Mouse (Mus musculus) kidney, postnatal 4 days (tissue): Measurements from ENCODE around the gene Pkd2l1.

Experiments
- DNase-seq, 2 experiments: peaks; one replicate each; pipeline ENCODE4 v3.0.0; 2021; ENCODE audit warnings: mixed read lengths in 2 of 2

Pkd2l1 gene

GRCm38 (mm10) chr19:44192342-44192741 is at the start of gene Pkd2l1:
Pkd2l1 (minus strand) TSS chr19:44192442.
- no peak for DNase-seq

DNA sequence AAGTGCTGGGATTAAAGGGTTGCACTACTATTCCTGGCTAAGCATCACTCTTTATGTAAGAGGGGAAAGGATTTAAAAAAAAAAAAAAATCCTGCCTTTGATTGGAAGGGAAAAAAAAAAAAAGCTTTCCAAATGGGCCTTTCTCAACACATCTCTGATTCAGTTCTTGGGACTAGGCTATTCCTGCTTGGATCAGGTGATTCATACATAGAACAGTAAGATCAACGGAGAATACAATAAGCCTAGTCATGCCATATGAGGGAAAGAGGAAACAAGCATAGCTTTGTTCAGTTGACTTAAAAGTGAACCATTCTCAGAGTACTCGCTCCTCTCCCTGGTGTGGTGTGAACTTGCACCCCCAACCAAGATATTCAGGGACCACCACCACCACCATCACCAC is 46.7 kb upstream of the Pkd2l1 start:
- DNase-seq, result no peak

- no peak for DNase-seq
These were observed 45.3 kb upstream of the Pkd2l1 start for GRCm38 (mm10) chr19:44237471-44238006.

DNA sequence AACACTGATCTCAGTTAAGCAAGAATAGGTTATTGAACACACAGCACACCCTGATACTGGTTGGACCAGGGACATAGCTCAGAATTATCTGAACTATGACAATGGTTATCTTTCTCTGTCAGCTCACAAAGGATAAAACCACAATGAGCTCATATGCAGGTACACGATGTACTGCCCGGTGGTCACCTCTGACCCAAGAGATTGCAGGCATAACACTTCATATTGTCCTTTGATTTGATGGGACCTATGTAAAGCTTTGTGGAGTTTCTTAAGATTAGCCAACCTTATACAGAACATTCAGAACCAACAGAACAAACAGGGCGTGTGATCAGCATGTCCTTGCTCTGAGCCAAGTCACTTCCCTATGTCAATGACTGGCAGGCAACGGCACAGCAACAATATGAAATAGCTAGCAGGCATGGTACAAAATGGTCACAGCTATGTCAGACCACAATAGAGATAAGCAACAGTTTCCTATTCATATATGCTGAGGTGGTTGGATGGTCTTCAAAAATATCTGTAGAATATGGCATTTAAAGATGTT is 39.4 kb upstream of the Pkd2l1 start:
- DNase-seq, result no peak

- no peak for DNase-seq
These were observed 38.0 kb upstream of the Pkd2l1 start for GRCm38 (mm10) chr19:44230212-44230611.

GRCm38 (mm10) chr19:44229776-44230175 is 37.5 kb upstream of the Pkd2l1 start:
- DNase-seq, result no peak

GRCm38 (mm10) chr19:44225728-44226127 is 33.5 kb upstream of the Pkd2l1 start:
- DNase-seq, result no peak

- no peak for DNase-seq
These were observed 25.8 kb upstream of the Pkd2l1 start for GRCm38 (mm10) chr19:44217958-44218525.

DNA sequence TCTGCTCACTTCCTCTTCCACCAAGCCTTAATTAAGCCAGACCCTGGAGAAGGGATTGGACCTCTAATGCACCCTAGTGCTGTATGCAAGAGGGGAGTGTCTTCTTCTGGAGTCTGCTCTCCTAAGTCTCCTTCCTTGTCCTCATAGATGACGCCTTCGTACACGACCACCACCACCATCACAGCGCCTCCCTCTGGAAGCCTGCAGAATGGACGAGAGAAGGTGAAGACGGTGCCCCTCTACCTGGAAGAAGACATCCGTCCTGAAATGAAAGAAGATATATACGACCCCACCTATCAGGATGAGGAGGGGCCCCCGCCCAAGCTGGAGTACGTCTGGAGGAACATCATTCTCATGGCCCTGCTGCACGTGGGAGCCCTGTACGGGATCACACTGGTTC is 23.0 kb upstream of the Pkd2l1 start:
- no peak for DNase-seq

DNA sequence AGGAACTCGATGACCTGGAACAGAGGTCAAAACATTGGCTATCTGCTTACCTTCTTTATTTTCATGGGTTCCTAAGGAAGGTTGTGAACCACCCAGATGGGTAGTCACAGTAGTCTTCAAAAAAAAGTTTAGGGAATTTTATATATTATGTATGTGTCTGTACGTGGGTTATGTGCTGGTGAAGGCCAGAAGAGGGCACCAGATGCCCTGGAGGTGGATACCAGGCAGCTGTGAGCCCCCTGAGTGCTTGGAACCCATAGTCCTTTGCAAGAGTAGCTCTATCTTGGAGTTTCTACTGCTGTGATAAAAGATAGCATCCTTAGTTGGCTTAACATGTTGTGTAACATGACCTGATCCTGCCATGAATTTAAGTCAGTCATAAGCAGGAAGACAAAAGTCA is 14.8 kb upstream of the Pkd2l1 start:
- DNase-seq, result no peak

GRCm38 (mm10) chr19:44203015-44203564 is 10.8 kb upstream of the Pkd2l1 start, which contains the start of gene Scd3:
Scd3 (plus strand) TSS chr19:44203269.
- no peak for DNase-seq

DNA sequence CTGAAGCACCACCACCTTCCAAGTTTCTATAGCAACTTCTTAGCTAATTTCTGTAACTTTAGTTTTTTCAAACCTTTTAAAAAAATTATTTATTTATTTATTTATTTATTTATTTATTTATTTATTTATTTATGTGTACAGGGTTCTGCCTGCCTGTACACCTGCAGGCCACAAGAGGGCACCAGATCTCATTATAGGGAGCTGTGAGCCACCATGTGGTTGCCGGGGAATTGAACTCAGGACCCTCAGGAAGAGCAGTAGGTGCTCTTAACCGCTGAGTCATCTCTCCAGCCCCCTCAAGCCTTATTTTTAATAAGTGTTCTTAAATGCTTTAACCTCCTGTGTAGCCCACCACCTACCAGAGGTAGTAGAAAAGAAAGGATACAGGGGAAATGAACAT is 6.7 kb upstream of the Pkd2l1 start:
- DNase-seq, result peak; percentile 20 to 40

GRCm38 (mm10) chr19:44198494-44198893 is 6.3 kb upstream of the Pkd2l1 start:
- DNase-seq, result no peak

DNA sequence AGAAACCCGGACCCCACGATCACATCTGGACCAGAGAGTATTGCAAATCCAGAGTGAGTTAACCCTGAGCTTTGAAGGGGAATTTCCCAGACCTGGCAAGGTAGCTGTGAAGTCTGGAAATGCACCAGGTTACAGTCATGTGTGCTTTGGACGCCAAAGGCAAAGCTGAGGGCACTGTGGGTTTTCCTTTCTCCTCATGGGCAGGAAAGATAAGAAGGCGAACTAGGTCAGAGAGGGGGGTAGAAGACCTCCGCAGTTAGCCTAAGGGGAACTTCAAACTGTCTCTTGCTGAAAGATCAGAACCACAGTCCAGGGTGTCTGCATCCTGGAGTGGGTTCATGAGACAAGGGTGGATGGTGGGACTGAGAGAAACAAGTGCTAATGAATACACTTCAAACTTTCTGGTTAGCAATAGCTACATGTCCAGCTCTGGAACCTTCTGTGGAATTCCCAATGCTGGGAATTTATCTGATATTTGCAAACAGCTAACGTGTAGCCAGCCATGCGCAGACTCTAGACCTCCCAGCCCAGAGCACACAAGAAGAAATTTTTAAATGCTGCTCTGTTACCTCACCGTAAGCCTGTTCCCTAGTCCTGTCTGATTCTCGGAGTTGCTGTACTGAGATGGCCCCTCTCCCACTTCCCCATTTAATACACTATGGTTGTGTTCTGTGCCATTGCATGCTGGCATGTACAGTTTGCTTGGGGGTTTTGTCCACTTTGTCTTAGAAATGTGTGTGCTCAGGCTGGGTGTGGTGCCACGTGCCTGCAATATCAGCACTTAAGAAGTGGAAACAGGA is 5.0 kb upstream of the Pkd2l1 start:
- DNase-seq, result no peak

GRCm38 (mm10) chr19:44195138-44195537 is 2.9 kb upstream of the Pkd2l1 start:
- DNase-seq, result peak; percentile 85 to 86

DNA sequence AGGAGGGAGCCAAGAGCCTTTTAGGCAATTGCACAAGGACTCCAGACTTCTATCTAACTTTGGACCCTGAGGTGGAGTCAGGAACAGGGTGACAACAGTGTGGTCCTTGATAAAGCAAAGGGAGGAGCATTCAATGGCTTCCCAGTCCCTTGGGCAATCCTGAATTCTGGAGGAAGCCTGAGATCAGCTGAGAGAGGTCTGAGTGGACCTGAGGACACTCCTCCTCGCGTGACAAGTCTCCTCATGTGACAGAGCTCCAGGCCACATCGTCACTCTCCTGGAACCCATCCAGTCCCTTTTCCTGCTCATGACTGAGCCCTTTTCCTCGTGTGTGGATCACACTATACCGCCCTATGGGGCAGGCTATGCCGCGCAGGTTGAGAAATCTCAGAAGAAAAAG is 1.7 kb upstream of the Pkd2l1 start:
- peak; percentile 13 to 14 for DNase-seq

DNA sequence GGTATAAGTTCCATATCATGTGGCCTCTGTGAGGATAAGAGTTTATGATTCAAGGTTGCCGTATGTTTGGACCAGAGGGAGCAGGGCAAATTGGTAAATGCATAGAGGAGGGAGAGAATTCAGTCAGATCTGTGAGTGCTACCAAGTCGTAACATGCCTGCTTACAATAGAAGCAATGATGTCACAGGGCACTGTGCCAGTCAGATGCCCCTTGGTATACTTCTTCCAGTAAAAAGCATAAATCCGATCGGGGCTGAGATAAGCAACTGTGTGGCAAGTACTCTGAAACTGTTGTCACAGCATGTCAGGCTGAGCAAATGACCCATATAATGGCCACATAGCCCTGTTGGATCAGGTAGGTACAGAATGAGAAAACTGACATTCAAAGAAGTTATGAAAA is 3.2 kb downstream of the Pkd2l1 start:
- DNase-seq, result no peak

DNA sequence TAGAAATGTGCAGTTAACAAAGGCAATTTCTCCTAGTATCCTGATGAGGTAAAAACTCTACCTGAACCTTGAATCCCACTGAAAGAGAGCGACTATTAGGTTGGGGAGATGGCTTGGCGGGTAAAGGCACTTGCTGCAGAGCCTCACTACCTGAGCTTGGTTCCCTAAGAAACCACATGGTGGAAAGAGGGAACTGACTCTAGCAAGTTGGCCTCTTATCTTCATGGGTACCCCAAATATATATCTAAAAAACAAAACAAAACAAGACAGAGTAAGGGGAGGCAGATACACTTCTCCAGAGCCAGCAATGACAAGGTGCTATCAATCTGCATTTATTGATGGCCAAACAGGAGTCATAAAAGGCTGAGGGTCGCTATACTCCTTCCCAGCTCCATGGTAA is 8.3 kb downstream of the Pkd2l1 start:
- DNase-seq, result no peak

DNA sequence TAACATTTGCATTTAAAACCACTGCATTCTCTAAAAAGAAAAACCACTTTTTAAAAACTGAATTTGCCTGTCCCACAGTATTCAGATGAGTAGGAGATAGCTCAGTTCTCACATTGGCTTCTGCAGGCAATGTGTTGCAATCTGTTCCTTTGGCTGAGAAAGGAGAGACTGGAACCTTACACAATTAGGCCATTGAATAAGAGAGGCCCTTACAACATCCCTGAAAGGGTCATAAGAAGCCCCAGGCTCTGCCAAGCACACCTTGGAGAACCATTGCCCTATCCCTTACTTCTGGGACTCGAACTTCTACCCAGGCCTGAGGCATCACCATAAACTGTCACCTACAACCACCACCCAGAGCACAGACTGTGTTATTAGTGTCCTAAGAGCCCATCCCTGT is 11.7 kb downstream of the Pkd2l1 start:
- no peak for DNase-seq

DNA sequence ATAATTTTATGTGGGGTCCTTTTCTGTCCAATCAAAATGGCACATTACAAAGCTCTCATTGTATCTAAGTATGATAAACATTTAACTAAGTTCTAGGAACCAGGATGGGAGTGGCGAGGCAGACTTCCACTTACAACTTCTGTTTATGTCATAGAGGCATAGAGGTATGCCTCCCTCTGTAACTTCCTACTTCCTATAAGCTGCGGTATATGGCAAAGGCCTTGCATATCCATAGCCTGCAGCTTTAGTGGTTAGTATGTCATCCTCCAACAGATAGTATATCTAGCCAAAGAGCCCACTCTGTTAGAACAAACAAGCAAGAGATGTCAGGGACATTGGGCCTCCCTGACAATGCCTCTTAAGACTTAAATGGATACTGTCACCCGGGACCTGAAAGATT is 15.5 kb downstream of the Pkd2l1 start:
- DNase-seq, result no peak

GRCm38 (mm10) chr19:44174835-44175234 is 17.4 kb downstream of the Pkd2l1 start:
- no peak for DNase-seq

DNA sequence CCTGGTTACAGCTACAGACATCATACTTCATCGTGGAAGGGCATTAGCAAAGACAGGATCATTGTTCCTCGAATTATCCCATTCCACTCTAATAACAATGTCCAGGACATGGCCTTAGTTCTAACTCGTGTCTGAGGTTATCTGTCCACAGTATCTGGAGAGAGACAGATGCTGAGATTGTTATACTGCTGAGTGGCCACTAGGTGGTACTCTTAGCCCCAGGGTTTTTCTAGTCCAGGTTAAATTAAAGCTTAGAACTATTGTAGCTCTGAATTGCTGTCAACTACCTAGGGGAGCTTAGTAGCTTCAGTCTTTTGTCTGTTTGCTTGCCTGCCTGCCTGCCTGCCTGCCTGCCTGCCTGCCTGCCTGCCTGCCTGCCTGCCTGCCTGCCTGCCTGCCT is 30.7 kb downstream of the Pkd2l1 start:
- no peak for DNase-seq

GRCm38 (mm10) chr19:44159386-44159785 is 32.9 kb downstream of the Pkd2l1 start:
- no peak for DNase-seq

- no peak for DNase-seq
These were observed 35.2 kb downstream of the Pkd2l1 start for GRCm38 (mm10) chr19:44157005-44157404.
